Mouse (Mus musculus): ENCODE data around the gene Fkbp6. TPM values are rescaled to one million over a fixed set of nuclear protein-coding genes. Genes with fewer than 3 reads are reported as not detected.
A peak's percentile ranks its signal among the peaks of the same experiment; 100 is the strongest.

The Fkbp6 gene
- polyA plus RNA-seq, 1 experiment from 2014 or later, result not detected

- DNase-seq (no peak), ATAC-seq (ENCODE audit: insufficient read depth) (no peak)
- no peak for TF ChIP-seq CTCF (IDR thresholded peaks at IDR 0.05; ENCODE audit: low read depth)
- 42% methylated on average over 9 of the region's 9 CpGs for WGBS
- Histone ChIP-seq H3K9ac (no peak within 1 kb of the TSS), H3K4me1 (ENCODE audit: insufficient read depth) (no peaks in the 10 kb centered on the region), H3K4me3 (ENCODE audit: low read depth, low read length) (no peak within 1 kb of the TSS), H3K9me3 (ENCODE audit: low read depth, low read length) (peaks cover 9% of the 10 kb centered on the region), H3K4me2 (no peak within 1 kb of the TSS), H3K27ac (ENCODE audit: low read depth) (no peak within 1 kb of the TSS), H3K36me3 (ENCODE audit: insufficient read depth) (no peaks in the 10 kb centered on the region), H3K27me3 (ENCODE audit: insufficient read depth, low read length) (no peaks in the 10 kb centered on the region)
Measured at GRCm38 (mm10) chr5:135352995-135353394, 3.2 kb upstream of the Fkbp6 start, which contains the start of gene Trim50. Trim50 (plus strand) TSS chr5:135353295.

DNA sequence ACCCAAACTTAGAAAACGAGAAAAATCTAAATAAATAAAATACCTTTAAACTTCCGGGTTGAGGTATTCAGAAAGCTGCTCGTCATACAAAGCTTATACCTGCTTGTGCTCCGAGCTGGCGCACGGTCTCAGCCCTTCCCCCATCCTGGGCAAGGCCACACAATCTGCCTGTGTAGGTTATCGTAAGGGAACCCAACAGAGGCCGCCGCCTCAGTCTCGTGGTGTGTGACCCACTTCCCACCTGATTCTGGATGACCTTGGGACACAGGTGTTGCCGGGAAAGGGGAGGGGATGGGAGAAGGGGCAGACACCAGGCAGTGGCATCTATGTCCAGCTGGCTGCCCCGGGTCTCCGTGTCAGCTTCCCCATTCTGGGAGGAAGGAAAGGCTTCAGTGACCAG is 1.8 kb upstream of the Fkbp6 start:
- TF ChIP-seq CTCF (IDR thresholded peaks at IDR 0.05; ENCODE audit: low read depth), result no peak
- DNase-seq, result no peak
- H3K4me2 ChIP-seq, result no peak overlapping the region
- no peaks in the 10 kb centered on the region for H3K4me1 ChIP-seq (ENCODE audit: insufficient read depth)
- H3K27me3 ChIP-seq (ENCODE audit: insufficient read depth, low read length), result no peaks in the 10 kb centered on the region
- H3K9ac ChIP-seq, result no peak overlapping the region
- peaks cover 5% of the 10 kb centered on the region; the same call in 1 of the 2 replicates for H3K9me3 ChIP-seq (ENCODE audit: low read depth, low read length)
- 80% methylated on average over 13 of the region's 13 CpGs for WGBS
- H3K36me3 ChIP-seq (ENCODE audit: insufficient read depth), result no peaks in the 10 kb centered on the region
- no peak overlapping the region for H3K4me3 ChIP-seq (ENCODE audit: low read depth, low read length)
- no peak for ATAC-seq (ENCODE audit: insufficient read depth)
- no peak overlapping the region for H3K27ac ChIP-seq (ENCODE audit: low read depth)

DNA sequence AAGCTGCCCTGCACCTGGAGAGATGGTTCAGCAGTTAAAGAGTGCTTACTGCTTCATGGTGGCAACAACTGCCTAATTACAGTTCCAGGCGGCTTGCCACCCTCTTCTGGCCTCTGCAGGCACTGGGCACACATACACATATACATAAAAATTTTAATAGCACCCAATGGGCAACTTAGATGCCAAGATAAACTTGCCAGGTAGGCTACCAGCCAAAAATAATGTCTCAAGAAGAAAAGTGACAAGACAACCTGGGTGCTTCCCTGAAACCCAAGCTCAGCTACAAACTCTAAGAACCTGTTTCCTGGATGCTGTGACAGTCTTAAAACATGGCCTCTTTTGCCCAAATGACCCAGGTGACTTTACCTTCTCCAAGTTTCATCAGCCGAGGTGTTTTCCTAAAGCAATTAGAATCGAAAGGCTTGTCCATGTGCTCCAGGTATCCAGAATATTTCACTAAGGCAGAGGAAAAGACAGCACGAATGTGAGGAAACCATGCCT is 2.3 kb downstream of the Fkbp6 start:
- Histone ChIP-seq H3K9me3 (ENCODE audit: low read depth, low read length) (peaks cover 5% of the 10 kb centered on the region; the same call in 1 of the 2 replicates), H3K4me2 (no peak overlapping the region), H3K4me1 (ENCODE audit: insufficient read depth) (no peaks in the 10 kb centered on the region), H3K4me3 (ENCODE audit: low read depth, low read length) (no peak overlapping the region), H3K9ac (no peak overlapping the region), H3K27ac (ENCODE audit: low read depth) (no peak overlapping the region), H3K36me3 (ENCODE audit: insufficient read depth) (no peaks in the 10 kb centered on the region), H3K27me3 (ENCODE audit: insufficient read depth, low read length) (no peaks in the 10 kb centered on the region)
- ATAC-seq (ENCODE audit: insufficient read depth), result no peak
- TF ChIP-seq CTCF (IDR thresholded peaks at IDR 0.05; ENCODE audit: low read depth), result no peak
- no peak for DNase-seq
- 63% methylated on average over 4 of the region's 4 CpGs for WGBS

GRCm38 (mm10) chr5:135346430-135346829 is 3.4 kb downstream of the Fkbp6 start:
- Histone ChIP-seq H3K9me3 (ENCODE audit: low read depth, low read length) (peaks cover 5% of the 10 kb centered on the region; the same call in 1 of the 2 replicates), H3K4me2 (no peak overlapping the region), H3K27me3 (ENCODE audit: insufficient read depth, low read length) (no peaks in the 10 kb centered on the region), H3K36me3 (ENCODE audit: insufficient read depth) (no peaks in the 10 kb centered on the region), H3K4me1 (ENCODE audit: insufficient read depth) (no peaks in the 10 kb centered on the region), H3K4me3 (ENCODE audit: low read depth, low read length) (no peak overlapping the region), H3K27ac (ENCODE audit: low read depth) (no peak overlapping the region), H3K9ac (no peak overlapping the region)
- 9% methylated on average over 1 of the region's 1 CpGs for WGBS
- ATAC-seq (ENCODE audit: insufficient read depth) (no peak), DNase-seq (peak; percentile 15)
- TF ChIP-seq CTCF (IDR thresholded peaks at IDR 0.05; ENCODE audit: low read depth), result 0 out of 2 replicates have a peak, but pooled peaks have one; percentile 33

- Histone ChIP-seq H3K9me3 (ENCODE audit: low read depth, low read length) (peaks cover 5% of the 10 kb centered on the region; the same call in 1 of the 2 replicates), H3K4me2 (no peak overlapping the region), H3K27me3 (ENCODE audit: insufficient read depth, low read length) (no peaks in the 10 kb centered on the region), H3K9ac (no peak overlapping the region), H3K4me1 (ENCODE audit: insufficient read depth) (no peaks in the 10 kb centered on the region), H3K36me3 (ENCODE audit: insufficient read depth) (no peaks in the 10 kb centered on the region), H3K27ac (ENCODE audit: low read depth) (no peak overlapping the region), H3K4me3 (ENCODE audit: low read depth, low read length) (no peak overlapping the region)
- DNase-seq (no peak), ATAC-seq (ENCODE audit: insufficient read depth) (no peak)
- no peak for TF ChIP-seq CTCF (IDR thresholded peaks at IDR 0.05; ENCODE audit: low read depth)
- 73% methylated on average over 7 of the region's 7 CpGs for WGBS
Measured at GRCm38 (mm10) chr5:135345989-135346388, 3.9 kb downstream of the Fkbp6 start.

DNA sequence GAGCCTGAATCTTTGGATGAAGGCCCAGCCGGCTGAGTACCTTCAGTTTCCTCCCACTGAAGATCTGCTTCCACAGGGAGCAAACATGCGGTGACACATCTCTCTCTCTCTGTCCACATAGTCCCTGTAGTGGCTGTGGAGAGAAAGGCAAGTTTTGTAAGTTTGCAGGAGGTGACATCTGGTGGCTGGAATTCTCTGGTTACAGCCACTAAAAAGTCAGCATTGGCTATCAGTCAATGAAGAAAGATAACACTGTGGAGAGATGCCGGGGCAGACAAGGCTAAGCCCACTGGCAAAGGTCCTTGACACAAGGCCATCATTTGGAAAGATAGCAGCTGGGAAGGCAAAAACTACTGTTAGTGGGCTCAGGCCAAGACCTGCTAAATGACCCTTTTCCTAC is 12.3 kb downstream of the Fkbp6 start:
- Histone ChIP-seq H3K36me3 (ENCODE audit: insufficient read depth) (no peaks in the 10 kb centered on the region), H3K4me2 (no peak overlapping the region), H3K27me3 (ENCODE audit: insufficient read depth, low read length) (no peaks in the 10 kb centered on the region), H3K4me3 (ENCODE audit: low read depth, low read length) (no peak overlapping the region), H3K9ac (no peak overlapping the region), H3K4me1 (ENCODE audit: insufficient read depth) (no peaks in the 10 kb centered on the region), H3K27ac (ENCODE audit: low read depth) (no peak overlapping the region), H3K9me3 (ENCODE audit: low read depth, low read length) (no peaks in the 10 kb centered on the region)
- TF ChIP-seq CTCF (IDR thresholded peaks at IDR 0.05; ENCODE audit: low read depth), result peak; percentile 48
- 18% methylated on average over 3 of the region's 3 CpGs for WGBS
- DNase-seq (peak; percentile 40), ATAC-seq (ENCODE audit: insufficient read depth) (no peak)

DNA sequence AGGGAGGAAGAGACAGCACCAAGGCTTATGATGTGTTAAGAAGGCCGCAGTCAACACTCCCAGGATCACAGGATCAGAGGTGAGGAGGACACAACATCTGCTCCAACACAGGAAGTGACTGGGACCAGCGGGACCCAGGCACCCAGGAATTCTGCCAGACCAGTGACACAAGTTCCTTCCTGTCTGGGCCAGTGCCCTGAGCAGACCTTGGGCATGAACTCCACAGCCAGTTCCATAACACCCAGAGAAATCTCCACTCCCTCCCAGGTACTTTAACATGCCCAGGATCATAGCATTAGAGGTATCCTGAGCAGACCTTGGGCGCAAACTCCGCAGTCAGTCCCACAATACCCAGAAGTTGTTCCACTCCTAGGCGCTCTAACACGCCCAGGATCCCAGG is 18.7 kb downstream of the Fkbp6 start:
- no peak overlapping the region for H3K4me2 ChIP-seq
- ATAC-seq (ENCODE audit: insufficient read depth) (no peak), DNase-seq (no peak)
- H3K4me1 ChIP-seq (ENCODE audit: insufficient read depth), result no peaks in the 10 kb centered on the region
- H3K27ac ChIP-seq (ENCODE audit: low read depth), result no peak overlapping the region
- 74% methylated on average over 6 of the region's 6 CpGs for WGBS
- TF ChIP-seq CTCF (IDR thresholded peaks at IDR 0.05; ENCODE audit: low read depth), result no peak
- H3K4me3 ChIP-seq (ENCODE audit: low read depth, low read length), result no peak overlapping the region
- no peaks in the 10 kb centered on the region for H3K27me3 ChIP-seq (ENCODE audit: insufficient read depth, low read length)
- no peak overlapping the region for H3K9ac ChIP-seq
- H3K9me3 ChIP-seq (ENCODE audit: low read depth, low read length), result no peaks in the 10 kb centered on the region
- no peaks in the 10 kb centered on the region for H3K36me3 ChIP-seq (ENCODE audit: insufficient read depth)

All from lung, embryonic 14.5 days (tissue).